Mouse (Mus musculus) monocyte, adult 5-6 weeks (primary cell): Measurements from ENCODE around the gene 1700001O22Rik. TPM values are rescaled to one million over a fixed set of nuclear protein-coding genes. Genes with fewer than 3 reads are reported as not detected.

Source experiments
- ATAC-seq: fragments of 153-309, 156-312 bp; replicated peaks from 2 replicates; pipeline ENCODE4 v1.8.0; 2017; ENCODE audit warnings: mild to moderate bottlenecking; ENCODE audit not compliant: low TSS enrichment, insufficient number of reproducible peaks, severe bottlenecking, poor library complexity, low FRiP score
- total RNA-seq: library from RNA; stranded (forward); fragments of 200-1000, 200-491, 200-594 nt; gene quantifications from 3 replicates; pipeline ENCODE4 v1.2.3, GENCODE M21; 2017

Gene 1700001O22Rik
- 0.68 TPM in 1 of 3 replicates, not detected in the others for total RNA-seq

DNA sequence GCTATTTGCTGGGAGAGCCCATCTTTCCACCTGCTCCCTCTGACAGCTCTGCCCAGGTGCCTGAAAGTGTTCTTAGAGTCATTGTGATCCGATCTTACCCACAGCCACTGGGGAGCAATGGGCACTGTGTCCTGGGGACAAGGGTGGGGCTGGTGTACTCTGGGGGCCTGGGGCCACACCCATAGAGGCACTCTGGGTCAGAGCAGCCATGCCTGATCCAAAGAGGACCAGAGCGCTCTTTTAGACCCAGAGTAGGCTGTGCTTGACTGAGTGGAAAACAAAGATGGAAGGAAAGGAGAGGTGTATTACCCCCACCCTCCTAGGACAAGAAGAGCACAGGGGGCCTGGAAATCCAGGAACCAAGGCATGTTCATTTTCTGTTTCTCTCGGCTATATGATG is at the start of gene 1700001O22Rik:
TSS of gene 1700001O22Rik (minus strand) at position 58 of the 400 bp plus-strand sequence.
- no peak for ATAC-seq

DNA sequence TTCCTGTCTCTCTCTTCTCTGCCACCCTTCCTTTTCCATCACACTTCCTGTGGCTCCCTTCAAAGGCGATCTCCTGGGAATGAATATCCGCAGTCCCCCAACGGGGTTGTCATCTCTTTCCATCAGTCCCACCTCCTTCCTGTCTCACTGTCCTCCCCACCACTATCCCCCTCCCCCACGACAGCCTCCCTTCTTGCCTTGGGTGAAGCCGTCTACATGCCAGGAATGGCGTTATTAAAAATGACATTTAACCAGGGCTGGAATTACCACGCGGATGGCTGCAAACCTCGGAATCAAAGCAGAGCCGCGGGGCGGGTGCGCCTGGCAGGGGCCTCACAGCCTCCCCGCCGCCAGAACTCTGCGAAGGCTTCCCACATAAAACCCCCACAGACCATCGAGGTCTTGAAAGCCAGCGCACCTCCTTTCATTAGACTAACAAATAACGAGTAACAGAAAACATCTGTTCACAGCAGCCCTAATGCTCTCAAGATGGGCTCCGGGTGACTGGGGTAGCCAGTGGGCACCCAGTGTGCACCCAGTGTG is 49.4 kb upstream of the 1700001O22Rik start:
- ATAC-seq = no peak

GRCm38 (mm10) chr2:30850581-30850980 is 47.1 kb upstream of the 1700001O22Rik start:
- no peak for ATAC-seq

DNA sequence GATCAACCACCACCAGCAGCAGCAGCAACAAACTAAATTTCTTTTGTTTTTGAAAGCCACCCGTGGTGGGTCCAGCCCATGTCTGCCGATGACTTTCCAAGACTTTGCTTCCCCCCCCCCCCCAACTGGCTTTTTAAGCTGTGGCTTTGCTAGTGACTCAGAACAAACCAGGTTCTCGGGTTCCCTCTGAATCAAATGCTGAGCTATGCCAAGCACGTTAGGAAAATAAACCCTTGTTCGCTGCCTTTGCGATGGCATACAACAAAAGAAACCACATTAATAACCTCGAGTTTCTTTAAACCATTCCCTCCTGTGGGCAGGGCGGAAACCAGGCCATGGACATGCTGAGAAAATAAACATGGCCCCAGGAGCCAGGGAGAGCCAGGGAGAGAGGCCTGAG is 44.7 kb upstream of the 1700001O22Rik start:
- no peak for ATAC-seq

DNA sequence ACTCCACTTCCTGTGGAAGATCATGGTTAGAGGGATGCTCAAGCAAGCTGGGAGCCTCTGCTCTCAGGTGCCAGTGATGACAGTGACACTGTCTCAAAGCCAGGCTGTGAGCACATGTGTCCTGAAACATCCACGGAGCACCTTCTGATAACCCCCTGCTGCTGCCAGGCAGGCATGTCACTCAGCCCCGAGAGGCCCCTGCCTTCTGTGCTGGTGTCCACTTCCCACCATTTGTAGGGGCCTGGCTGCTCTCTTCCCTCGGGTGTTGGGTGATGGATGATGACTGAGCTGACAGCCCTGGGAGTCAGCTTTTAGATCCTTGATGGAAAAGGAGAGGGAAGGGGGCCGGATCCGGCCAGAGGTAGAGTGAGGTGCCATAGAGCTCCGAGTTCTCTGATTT is 43.3 kb upstream of the 1700001O22Rik start:
- no peak for ATAC-seq

DNA sequence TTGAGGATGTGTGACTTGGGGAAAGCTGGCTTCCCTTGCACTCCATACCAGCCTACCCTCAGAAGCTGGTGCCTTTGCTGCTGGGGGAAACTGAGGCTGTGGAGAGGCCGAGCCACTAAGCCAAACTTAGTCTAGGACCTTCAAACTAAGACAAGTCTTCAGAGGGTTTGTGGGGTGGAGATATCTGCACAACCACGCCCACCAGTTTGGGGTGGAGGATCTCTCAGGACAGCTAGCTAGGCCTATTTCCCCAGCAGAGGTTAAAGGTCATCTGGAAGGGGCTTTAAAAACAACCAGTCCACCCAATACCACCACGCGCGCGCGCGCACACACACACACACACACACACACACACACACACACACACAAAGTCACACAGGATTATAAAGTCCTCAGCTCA is 42.8 kb upstream of the 1700001O22Rik start:
- no peak for ATAC-seq

DNA sequence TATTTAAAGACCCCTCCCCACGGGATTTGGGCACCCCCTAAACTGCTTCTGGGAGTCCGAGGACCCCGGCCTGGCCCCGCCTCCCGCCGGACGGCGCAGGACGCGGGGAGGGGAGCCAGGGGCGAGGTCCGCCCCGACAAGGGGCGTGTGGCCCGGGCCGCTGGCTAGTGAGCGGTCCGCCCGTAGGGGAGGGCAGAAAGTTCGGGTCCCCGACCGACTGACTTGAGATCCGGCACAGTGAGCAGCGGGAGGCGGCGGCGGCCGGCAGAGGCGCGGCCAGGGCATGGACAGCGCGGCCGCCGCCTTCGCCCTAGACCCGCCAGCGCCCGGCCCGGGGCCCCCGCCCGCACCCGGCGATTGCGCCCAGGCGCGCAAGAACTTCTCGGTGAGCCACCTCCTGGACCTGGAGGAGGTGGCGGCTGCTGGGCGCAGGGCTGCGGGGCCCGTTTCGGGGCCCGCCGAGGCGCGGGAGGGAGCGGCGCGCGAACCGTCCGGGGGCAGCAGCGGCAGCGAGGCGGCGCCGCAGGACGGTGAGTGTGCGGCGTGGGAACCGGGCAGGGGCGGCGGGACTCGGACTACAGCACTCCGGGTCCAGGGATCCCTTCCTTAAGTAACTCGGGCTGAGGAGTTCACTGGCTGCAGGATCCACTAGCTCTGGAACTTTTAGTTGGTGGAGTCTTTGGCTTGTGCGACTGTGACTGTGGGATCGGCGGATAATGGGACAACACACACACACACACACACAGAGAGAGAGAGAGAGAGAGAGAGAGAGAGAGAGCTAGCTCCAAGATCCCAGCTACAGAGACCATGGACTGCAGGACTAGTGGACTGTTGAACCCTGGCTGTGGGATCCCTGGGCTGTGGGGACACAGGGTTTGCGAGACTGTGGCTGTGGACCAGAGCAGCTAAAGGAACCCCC is 42.0 kb upstream of the 1700001O22Rik start:
- no peak for ATAC-seq

DNA sequence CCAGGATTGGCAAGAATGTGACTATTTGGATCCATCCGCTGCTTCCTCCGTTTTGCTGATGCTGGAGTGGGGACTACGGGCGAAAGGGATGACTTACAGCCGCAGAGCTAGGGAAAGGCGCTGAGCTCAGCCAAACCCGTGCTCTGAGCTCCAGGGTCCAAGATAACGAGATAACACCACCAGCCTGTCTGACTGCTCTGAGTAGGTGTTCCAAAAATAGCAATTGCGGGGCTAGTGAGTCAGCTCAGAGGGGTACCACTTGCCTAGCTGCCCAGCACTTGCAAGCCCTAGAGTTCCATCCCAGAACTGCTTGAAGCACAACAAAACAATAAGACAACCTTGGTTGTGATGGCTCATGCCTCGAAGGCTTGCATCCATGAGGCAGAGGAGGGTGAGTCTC is 39.2 kb upstream of the 1700001O22Rik start:
- ATAC-seq = no peak

DNA sequence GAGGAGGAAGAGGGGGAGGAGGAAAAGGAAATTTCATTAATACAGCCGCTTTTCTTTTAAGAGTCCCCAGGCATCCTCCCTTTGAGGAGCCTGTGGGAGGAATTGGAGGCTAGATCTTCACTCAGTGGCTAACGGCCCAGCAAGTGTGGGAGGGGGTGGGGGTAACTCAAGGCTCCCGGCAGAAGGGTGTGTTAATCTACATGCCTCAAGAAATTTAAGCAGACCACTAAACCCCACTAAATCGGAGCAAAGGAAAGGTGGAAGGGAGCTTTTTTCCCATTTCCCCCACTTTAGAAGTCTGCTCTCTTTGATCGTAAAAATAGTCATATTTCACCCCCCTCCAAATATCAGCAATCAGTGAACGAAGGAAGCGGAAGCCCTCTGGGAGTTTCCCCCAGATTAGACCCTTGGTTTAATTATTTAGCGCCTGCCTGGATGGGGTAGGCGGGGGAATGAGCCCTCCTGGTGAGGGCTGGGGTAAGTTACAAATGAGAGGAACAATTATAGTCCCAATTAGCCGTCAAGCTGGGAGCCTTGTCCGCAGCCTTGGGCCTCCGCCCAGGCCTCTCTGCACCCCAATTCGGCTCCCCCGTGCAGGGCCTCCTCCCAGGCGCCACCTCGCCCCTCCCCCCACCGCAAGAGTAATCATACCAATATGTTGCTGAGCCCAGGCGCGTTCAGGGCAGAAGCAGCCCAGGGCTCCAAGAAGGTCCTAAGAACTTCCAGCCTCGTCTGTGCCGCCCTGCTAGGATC is 33.0 kb upstream of the 1700001O22Rik start:
- ATAC-seq = no peak

DNA sequence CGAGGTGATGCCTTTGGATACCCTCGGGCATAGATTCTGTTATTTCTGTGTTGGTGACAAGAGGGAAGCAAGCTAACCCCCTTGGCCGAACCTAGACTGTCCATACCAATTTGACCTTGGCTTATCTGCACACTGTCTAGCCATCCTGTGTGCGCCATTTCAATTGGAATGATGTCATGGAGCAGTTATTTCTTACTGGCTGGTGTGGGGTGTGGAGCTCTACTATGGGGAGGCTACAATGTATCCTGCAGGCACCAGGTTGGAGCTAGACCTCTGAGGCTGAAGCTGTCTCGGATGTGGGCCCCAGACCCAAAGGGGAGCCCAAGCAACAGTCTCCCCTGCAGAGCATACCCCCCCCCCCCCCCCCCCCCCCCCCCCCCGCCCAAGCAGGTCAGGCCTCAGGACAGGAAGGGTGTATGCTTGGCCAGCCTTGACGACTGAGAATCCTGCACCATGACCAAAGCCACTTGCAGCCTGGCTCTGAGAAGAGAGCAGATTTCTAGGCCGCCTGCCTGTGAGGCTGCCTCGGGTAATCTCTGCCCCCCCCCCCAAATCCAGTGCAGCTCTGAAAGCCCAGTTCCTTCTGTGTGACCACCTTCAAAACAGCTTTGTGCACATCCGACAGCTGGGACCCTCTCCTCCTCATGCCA is 31.0 kb upstream of the 1700001O22Rik start, which contains the start of gene Prrx2:
TSS of gene Prrx2 (plus strand) at position 600 of the 650 bp plus-strand sequence.
- ATAC-seq = no peak

DNA sequence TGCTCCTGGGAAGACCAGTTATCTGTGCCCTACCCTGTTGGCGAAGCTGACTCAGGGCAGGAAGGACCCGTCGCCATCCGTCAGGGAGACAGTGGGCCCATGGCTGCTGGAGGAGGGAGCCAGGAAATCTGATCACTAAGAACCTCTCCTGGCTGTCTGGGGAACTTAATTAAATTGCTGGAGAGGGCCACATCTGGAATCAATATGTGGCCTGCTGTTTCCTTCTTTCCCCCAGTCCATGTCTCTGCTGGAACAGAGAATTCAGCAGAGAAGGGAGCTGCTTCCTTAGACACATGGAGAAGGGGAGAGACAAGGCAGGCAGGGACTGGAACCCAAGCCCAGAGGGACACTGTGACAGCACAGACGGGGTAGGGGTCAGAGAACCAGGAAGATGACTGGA is 30.2 kb upstream of the 1700001O22Rik start:
- no peak for ATAC-seq

GRCm38 (mm10) chr2:30830283-30830795 is 26.9 kb upstream of the 1700001O22Rik start, which contains the start of gene Asb6:
Gene Asb6, minus strand, starts transcription at chr2:30830333.
- no peak for ATAC-seq

DNA sequence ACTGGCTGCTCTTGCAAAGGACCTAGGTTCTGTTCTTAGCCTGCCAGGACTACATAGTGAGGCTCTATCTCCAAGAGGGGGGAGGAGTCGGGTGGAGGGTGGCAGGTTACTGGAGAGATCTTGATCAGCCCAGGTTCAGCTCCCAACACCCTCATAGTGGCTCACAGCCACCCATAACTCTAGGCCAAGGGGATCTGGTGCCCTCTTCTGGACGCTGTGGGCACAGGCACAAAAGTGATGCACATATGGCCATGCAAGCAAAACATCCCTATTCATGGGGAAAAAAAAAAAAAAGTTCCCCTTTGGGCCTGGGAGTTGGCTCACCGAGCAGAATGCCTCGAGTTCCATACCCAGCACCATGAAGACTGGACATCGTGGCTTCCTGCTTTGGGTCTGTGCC is 25.9 kb upstream of the 1700001O22Rik start:
- no peak for ATAC-seq

DNA sequence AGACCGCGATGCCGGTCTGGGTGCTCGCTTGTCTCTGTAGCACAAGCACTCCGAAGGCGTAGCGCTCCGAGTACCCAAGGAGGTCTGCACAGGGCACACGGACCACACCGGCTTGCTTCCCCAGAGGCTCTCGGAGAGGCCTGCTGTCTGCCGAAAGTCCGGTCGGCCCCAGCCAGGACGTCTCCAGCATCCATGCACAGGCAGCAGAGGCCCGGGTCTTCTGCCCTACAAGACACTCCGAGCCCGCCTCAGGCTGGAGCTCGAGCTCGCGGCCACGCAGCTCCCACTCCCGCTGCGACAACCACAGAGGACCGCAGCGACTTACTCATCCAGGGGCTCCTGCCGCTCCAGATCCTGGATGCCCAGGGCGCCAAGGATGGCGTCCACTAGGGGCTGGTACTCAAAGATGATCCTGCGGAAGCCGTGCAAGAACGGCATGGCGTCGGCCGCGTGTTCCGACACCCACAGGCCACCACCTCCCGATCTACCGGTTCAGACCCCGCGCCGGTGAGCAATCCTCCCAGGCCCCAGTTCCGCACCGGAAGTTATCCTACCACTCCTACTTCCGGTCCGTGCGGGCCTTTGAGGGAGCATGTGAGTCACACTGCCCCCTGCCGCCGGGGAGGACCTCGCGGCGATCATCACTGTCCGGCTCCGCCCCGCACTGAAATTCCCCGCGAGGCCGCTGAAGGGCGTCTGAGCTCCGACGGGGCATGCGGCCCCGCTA is 24.5 kb upstream of the 1700001O22Rik start:
- peak; percentile 89 for ATAC-seq

DNA sequence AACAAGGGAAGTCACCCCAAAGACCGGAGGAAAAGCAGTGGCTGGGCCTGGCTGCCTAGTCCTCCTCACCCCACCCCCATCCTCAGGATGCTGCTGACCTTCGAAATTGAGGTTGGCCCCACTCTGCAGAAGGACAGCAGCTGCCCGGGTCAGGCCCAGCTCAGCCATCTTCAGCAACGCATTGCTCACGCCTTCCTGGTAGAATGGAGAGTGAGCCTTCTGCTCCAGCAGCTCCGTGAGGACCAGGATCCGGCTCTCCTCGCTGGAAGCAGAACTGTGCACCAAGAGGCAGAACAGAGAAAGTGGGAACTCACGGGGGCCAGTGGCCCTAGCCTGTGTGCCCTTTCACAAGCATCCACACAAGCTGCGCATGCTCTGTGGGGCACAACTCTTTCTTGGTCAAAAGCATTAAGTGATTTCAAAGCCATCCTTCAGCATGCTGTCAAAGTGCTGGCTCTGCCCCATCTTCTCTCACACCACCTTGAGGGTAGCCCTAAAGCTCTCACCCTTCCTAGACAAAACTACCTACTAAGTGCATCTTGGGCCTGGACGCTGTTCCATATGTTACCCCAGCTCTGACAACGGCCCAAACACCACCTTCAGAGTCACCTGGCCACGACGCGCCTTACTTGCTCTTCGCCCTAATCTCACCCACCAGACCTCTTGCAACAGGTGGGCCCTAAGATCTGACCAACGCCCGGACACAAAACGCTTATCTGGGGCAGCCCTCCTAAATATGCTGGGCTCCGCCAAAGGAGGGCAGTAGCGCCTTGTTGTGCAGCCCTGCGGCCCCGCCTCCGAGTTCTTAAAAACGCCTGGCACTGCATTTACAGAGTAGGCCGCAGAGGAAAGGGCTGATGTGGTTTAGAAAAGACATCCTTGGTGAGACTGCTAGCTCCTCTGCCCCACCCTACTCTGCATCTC is 23.6 kb upstream of the 1700001O22Rik start:
- ATAC-seq = no peak

DNA sequence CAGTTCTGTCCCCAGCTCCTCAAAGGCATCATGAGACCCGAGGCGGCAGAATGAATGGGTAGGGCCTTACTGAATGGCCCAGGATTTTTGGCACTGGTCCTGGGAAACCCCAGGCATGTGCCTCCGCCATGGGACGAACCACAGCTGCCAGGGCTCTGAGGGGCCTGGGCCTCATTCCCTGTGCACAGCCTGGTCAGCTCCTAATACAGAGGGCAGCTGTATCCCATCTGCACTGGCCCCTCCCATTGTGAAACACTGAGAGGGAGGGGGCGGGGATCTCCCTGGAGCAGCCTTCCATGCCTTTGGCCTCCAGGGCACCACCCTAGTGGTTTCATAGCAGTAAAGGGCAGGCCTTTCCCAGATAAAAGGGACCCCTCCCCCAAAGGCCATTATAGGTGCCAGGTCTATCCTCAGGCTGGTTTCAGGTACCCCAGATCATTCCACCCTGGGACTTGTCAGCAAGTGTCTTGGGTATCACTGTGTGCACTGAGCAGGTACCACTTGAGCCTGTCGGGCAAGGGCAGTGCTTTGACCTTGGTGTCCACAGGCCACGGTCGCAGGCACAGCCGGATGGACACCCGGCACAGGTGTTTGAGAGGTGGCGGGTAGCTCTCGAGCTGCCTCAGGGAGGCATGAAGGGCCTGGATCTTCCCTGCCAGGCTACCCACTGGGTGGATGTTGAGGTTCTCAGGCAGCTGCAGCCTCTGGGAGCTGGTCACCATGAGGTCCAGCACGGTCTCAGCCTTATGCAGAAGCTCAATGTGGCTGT is 20.1 kb upstream of the 1700001O22Rik start:
- no peak for ATAC-seq
